Mouse (Mus musculus): ENCODE data around the gene Card9. TPM values are rescaled to one million over a fixed set of nuclear protein-coding genes. Genes with fewer than 3 reads are reported as not detected.

Card9 gene
- polyA plus RNA-seq, 1 experiment from 2014 or later = 2.9 TPM

DNA sequence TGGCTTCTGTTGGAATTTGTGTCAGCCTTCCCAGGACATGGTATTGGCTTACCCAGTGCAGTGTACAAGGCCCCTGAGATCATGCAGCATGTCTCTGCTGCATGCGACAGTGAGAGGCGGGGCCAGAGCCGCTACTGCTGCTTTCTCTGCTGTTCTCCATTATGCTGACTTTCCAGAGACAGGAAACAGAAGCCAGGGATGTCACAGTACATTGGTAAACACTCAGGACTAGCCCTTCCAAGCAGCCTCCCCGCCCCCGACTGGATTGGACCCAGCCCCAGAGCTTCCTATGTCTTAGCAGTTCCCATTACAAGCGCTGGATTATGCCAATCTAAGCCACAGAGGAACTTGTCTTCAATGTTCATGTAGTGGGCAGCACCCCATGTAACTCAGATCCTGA lies 12.5 kb downstream of the Card9 start:
- Histone ChIP-seq H3K27ac (replicated peaks) (no peak overlapping the region), H3K9ac (no peak overlapping the region), H3K4me2 (no peak overlapping the region), H3K4me1 (replicated peaks) (peaks cover 28% of the 10 kb centered on the region), H3K9me3 (replicated peaks) (no peaks in the 10 kb centered on the region), H3K27me3 (no peaks in the 10 kb centered on the region), H3K4me3 (replicated peaks) (no peak overlapping the region), H3K36me3 (replicated peaks) (peaks cover 6% of the 10 kb centered on the region; the same call in 1 of the 2 replicates)
- ATAC-seq (ENCODE audit: insufficient read depth) = no peak
- 65% methylated on average over 6 of the region's 6 CpGs for WGBS (ENCODE audit: insufficient replicate concordance)

DNA sequence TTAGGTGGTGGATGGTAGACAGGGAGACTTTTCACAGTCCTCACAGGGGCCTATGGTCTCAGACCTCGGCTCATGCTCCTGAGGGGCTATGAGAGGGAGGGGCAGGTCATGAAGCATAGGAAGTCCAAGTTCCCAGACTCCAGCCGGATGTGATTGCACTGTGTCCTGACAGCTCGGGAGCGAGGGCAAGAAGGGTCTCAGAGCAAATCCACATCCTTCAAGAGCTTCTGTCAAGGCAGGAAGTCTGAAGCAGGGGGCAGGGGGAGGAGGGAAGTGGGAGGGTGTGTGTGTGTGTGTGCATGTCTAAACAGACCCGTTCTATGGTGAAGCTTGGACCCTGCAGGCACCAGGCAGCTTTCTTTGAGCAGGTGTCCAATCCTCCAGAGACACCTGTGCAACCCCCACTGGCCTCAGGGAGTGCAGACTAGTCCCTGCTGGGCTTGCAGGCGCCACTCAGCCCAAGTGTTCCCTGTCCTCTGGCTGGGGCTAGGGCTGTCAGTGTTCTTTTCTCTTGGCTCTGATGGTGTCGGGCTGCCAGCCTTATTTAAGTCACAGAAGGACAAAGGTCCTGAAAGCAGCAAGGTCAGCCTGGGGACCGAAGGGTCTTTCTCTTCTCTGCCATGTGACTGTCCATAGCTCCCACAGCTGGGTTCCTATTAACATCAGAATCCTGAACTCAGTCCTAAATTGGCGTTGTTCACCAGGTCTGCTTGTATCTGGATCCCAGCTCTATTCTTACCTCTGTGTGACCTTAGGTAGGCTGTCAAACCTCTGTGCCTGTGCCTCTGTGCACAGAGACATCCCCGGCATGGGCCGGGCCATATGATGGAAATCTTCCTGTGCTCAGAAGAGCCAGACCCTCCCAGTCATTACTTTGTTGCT lies 17.9 kb downstream of the Card9 start:
- Histone ChIP-seq H3K27me3 (no peaks in the 10 kb centered on the region), H3K27ac (replicated peaks) (no peak overlapping the region; the same call in 1 of the 2 replicates), H3K9me3 (replicated peaks) (no peaks in the 10 kb centered on the region), H3K36me3 (replicated peaks) (no peaks in the 10 kb centered on the region), H3K4me3 (replicated peaks) (no peak overlapping the region), H3K4me1 (replicated peaks) (peaks cover 14% of the 10 kb centered on the region; the same call in 1 of the 2 replicates), H3K9ac (no peak overlapping the region), H3K4me2 (no peak overlapping the region)
- no peak for ATAC-seq (ENCODE audit: insufficient read depth)
- 46% methylated on average over 11 of the region's 11 CpGs for WGBS (ENCODE audit: insufficient replicate concordance)

DNA sequence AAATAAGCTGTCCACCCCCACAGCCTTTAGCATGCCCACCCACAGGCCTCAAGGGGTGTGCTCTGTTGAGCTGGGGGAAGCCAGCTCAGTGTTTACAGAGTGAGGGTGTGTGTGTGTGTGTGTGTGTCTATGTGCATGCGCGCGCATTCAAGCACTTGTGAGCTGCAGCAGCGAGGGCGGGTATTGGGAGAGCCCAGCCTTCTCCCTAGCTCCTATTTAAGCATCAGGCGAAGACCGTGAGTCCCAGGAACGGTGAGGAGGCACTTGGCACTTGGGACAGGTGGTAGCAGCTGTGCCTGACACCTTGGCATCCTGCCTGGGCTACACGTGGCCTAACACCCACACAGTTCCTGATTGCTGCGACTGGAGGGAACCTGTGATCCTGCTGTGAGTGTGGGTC lies 18.7 kb downstream of the Card9 start:
- Histone ChIP-seq H3K9me3 (replicated peaks) (no peaks in the 10 kb centered on the region), H3K4me2 (no peak overlapping the region), H3K27me3 (no peaks in the 10 kb centered on the region), H3K36me3 (replicated peaks) (no peaks in the 10 kb centered on the region), H3K4me3 (replicated peaks) (no peak overlapping the region), H3K27ac (replicated peaks) (no peak overlapping the region), H3K9ac (no peak overlapping the region), H3K4me1 (replicated peaks) (peaks cover 14% of the 10 kb centered on the region; the same call in 1 of the 2 replicates)
- 66% methylated on average over 10 of the region's 10 CpGs for WGBS (ENCODE audit: insufficient replicate concordance)
- ATAC-seq (ENCODE audit: insufficient read depth) = no peak

DNA sequence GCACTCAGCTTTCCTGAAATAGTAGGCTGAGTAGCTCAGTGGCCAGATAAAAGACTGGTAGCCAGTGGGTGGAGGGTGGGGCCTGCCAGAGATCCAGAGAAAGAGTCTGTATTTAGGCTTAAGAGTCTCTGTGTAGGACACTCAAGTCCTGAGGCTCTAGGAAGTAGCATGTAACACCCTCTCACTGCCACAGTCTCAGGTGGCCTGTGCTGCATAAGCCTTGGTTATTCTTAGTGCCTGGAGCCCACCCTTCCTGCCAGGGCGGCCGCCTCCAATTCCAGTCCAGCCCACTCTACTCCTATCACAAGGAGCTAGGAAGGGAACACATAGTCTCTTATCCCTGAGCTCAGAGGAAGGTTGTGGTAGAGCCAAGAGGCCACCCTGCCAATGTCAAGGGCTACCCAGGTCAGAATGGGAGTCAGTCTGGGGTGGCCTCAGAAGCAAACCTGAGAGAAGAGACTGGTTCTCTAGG lies 19.2 kb downstream of the Card9 start:
- Histone ChIP-seq H3K4me3 (replicated peaks) (no peak overlapping the region), H3K9ac (no peak overlapping the region), H3K36me3 (replicated peaks) (no peaks in the 10 kb centered on the region), H3K27me3 (no peaks in the 10 kb centered on the region), H3K4me1 (replicated peaks) (peaks cover 14% of the 10 kb centered on the region; the same call in 1 of the 2 replicates), H3K4me2 (no peak overlapping the region), H3K27ac (replicated peaks) (no peak overlapping the region), H3K9me3 (replicated peaks) (no peaks in the 10 kb centered on the region)
- ATAC-seq (ENCODE audit: insufficient read depth) = no peak
- WGBS (ENCODE audit: insufficient replicate concordance) = 77% methylated on average over 2 of the region's 2 CpGs

DNA sequence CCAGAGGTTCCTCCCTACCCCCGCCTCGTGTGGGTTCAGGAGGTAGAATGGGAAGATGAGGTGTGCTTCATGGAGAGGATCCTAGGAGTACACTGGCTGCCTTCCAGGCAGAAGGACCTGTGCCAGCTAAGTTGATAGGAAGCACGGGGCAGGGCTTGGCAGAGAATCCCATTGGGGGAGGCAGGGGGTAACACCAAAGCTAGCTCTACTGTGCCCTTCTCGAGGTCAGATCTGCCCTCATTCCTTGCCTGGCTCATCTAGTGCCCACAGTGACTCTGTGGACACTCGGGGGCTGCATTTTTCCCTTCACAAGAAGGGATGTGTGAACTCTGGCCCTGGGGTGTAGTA lies 21.5 kb downstream of the Card9 start:
- Histone ChIP-seq H3K27me3 (no peaks in the 10 kb centered on the region), H3K4me1 (replicated peaks) (peaks cover 14% of the 10 kb centered on the region; the same call in 1 of the 2 replicates), H3K36me3 (replicated peaks) (no peaks in the 10 kb centered on the region), H3K9ac (no peak overlapping the region), H3K4me3 (replicated peaks) (no peak overlapping the region), H3K27ac (replicated peaks) (no peak overlapping the region), H3K9me3 (replicated peaks) (no peaks in the 10 kb centered on the region), H3K4me2 (no peak overlapping the region)
- 67% methylated on average over 5 of the region's 5 CpGs for WGBS (ENCODE audit: insufficient replicate concordance)
- no peak for ATAC-seq (ENCODE audit: insufficient read depth)

DNA sequence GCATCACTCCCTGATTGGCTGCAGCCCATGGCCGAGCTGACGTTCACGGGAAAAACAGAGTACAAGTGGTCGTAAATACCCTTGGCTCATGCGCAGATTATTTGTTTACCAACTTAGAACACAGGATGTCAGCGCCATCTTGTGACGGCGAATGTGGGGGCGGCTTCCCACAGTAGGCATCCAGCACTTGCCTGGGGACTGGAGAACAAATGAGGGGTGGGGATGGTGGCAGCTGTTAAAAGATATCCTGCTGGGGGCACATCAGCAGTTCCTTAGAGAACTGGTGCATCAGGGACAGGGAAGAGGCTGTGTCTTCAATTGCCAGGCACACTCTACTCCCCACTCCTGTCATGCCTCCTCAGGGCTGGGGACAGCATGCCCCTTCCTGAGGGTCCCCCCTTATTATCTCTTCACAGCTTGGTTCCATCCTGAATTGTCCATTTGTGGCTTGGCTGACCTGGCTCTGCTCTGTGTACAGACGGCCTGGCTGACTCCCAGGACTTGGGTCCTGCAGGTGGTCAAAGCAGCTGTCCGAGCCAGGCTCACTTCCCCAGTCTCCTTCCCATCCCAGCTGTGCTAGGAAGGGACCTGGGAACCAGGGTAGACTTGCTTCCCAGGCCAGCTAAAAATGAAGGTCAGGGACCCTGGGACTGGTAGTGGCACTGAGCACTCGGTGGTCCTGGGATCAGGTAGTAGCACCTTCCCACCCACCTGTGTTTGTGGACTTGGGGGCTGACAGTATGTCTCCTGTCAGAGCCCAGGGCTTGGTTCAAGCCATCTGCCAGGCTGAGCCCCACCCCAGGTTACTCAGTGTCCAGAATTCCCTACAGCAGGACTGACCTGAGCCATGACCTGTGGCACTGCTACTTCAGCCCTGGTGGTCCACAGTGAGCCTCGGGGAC lies 22.2 kb downstream of the Card9 start:
- no peak for ATAC-seq (ENCODE audit: insufficient read depth)
- no peaks in the 10 kb centered on the region for H3K36me3 ChIP-seq (replicated peaks)
- 79% methylated on average over 10 of the region's 13 CpGs for WGBS (ENCODE audit: insufficient replicate concordance)
- peaks cover 14% of the 10 kb centered on the region; the same call in 1 of the 2 replicates for H3K4me1 ChIP-seq (replicated peaks)
- H3K27me3 ChIP-seq = no peaks in the 10 kb centered on the region
- no peak overlapping the region for H3K9ac ChIP-seq
- H3K4me3 ChIP-seq (replicated peaks) = no peak overlapping the region
- H3K9me3 ChIP-seq (replicated peaks) = no peaks in the 10 kb centered on the region
- H3K27ac ChIP-seq (replicated peaks) = no peak overlapping the region
- no peak overlapping the region for H3K4me2 ChIP-seq

DNA sequence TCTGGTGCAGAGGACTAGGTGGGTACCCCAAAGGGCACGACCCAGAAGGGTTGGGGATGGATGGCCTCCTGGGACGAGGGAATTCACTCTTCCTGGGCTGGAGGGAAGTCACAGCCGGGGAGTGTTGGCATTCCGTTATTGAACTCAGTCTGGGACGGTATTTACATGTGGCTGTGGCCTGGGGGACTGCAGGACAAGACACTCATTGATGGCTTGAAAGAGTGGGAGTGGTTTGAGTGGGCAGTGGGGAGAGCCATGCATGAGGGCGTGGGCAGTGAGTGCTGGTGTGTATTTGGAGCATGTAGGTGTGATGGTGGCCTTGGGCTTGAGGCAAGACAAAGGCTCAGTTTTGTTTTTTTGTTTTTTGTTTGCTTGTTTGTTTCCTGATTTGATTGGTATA lies 30.0 kb downstream of the Card9 start:
- H3K9me3 ChIP-seq (replicated peaks) = no peaks in the 10 kb centered on the region
- H3K9ac ChIP-seq = no peak overlapping the region
- no peaks in the 10 kb centered on the region for H3K4me1 ChIP-seq (replicated peaks)
- ATAC-seq (ENCODE audit: insufficient read depth) = no peak
- H3K36me3 ChIP-seq (replicated peaks) = no peaks in the 10 kb centered on the region
- H3K27ac ChIP-seq (replicated peaks) = no peak overlapping the region
- H3K4me2 ChIP-seq = no peak overlapping the region
- no peaks in the 10 kb centered on the region for H3K27me3 ChIP-seq
- WGBS (ENCODE audit: insufficient replicate concordance) = 50% methylated on average over 6 of the region's 6 CpGs
- H3K4me3 ChIP-seq (replicated peaks) = no peak overlapping the region

DNA sequence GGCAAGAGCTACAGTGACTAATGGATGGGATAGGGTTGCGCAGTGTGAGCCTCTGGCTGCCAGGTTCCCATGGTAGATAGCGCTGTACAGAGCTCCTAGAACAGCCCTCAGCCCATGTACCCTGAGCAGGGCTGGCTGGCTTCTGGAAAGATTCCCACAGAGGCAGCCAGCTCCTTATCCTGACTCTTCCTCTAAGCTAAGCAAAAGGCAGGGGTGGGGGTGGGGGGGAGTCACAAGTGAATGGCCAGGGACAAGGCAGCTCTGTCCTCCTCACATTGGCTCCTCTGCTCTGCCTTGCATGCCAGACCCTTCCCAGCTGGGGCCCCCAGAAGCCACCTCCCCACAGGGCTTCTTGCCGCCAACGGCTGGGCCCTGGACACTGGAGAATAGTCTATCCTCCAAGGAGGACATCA lies 30.7 kb downstream of the Card9 start:
- ATAC-seq (ENCODE audit: insufficient read depth) = no peak
- no peak overlapping the region for H3K27ac ChIP-seq (replicated peaks)
- H3K9me3 ChIP-seq (replicated peaks) = no peaks in the 10 kb centered on the region
- H3K4me1 ChIP-seq (replicated peaks) = no peaks in the 10 kb centered on the region
- H3K4me2 ChIP-seq = no peak overlapping the region
- H3K27me3 ChIP-seq = no peaks in the 10 kb centered on the region
- WGBS (ENCODE audit: insufficient replicate concordance) = 81% methylated on average over 4 of the region's 4 CpGs
- H3K4me3 ChIP-seq (replicated peaks) = no peak overlapping the region
- no peaks in the 10 kb centered on the region for H3K36me3 ChIP-seq (replicated peaks)
- no peak overlapping the region for H3K9ac ChIP-seq

DNA sequence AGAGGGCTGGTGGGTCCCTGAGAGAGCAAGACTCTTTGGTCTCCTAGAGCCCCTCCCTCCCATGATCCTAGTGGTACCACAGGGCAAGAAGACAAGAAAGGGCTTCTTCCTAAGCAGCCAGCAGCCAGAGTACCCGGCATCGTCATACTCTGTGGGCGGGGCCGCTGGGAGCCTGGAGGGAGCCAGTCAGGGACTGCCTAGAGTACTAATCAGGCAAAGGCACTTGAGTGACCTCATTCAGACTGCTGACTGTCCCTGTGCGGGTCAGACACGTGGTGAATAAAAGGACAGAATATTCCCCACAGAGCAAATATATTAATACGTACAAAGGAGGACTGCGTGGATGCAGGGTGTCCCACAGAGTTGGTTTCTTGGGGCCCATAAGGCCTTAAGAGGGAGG lies 31.3 kb downstream of the Card9 start:
- no peak overlapping the region for H3K9ac ChIP-seq
- WGBS (ENCODE audit: insufficient replicate concordance) = 64% methylated on average over 8 of the region's 8 CpGs
- no peak overlapping the region for H3K4me3 ChIP-seq (replicated peaks)
- no peak overlapping the region for H3K27ac ChIP-seq (replicated peaks)
- ATAC-seq (ENCODE audit: insufficient read depth) = 0 out of 2 replicates have a peak, but pooled peaks have one; percentile 29
- H3K4me2 ChIP-seq = no peak overlapping the region
- H3K9me3 ChIP-seq (replicated peaks) = no peaks in the 10 kb centered on the region
- no peaks in the 10 kb centered on the region for H3K36me3 ChIP-seq (replicated peaks)
- no peaks in the 10 kb centered on the region for H3K27me3 ChIP-seq
- no peaks in the 10 kb centered on the region for H3K4me1 ChIP-seq (replicated peaks)

DNA sequence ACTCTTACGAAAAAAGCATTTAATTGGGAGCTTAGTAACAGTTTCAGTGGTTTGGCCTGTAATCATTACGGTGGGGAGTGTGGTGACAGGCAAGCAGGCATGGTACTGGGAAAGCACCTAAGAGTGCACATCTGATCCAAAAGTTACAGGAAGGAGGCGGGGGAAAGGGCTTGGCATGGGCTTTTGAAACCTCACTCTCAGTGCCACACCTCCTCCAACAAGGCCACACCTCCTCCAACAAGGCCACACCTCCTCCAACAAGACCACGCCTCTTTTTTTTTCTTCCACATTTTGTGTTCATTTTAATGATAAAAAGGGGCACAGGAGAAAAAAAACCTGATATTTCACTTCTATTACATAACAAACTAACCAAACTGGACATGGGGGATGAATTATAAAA lies 32.9 kb downstream of the Card9 start:
- Histone ChIP-seq H3K27me3 (no peaks in the 10 kb centered on the region), H3K9ac (no peak overlapping the region), H3K4me1 (replicated peaks) (no peaks in the 10 kb centered on the region), H3K9me3 (replicated peaks) (no peaks in the 10 kb centered on the region), H3K4me2 (no peak overlapping the region), H3K36me3 (replicated peaks) (no peaks in the 10 kb centered on the region), H3K27ac (replicated peaks) (no peak overlapping the region), H3K4me3 (replicated peaks) (no peak overlapping the region)
- no peak for ATAC-seq (ENCODE audit: insufficient read depth)
- 54% methylated on average over 4 of the region's 4 CpGs for WGBS (ENCODE audit: insufficient replicate concordance)
